Mouse (Mus musculus) kidney, postnatal 25 days (tissue): ENCODE measurements around the gene Shisa9.

Experiments
- DNase-seq, 2 experiments: peaks; one replicate each; pipeline ENCODE4 v3.0.0; 2021; ENCODE audit warnings: mixed read lengths in 2 of 2

Shisa9 gene

DNA sequence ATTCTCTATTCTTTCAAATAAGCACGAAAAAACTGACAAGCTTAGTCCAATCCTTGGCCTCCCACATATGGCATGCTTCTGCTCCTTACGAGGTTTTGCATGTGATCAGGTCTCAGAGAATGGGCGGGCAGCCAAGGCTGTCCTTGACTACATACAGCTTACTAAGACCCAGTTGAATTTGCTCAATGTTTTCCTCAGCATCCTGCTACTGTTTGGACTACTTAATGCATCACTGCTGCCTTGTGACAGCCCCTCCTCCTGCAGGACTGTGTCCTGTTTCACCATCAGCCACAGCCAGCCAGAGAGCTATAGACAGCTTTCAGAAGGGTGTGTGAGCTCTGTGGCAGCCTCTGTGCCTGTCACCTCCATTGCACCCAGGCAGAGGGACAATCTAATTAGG is 92.4 kb downstream of the Shisa9 start:
- DNase-seq = peak in 1 of 2 experiments; percentile 3

DNA sequence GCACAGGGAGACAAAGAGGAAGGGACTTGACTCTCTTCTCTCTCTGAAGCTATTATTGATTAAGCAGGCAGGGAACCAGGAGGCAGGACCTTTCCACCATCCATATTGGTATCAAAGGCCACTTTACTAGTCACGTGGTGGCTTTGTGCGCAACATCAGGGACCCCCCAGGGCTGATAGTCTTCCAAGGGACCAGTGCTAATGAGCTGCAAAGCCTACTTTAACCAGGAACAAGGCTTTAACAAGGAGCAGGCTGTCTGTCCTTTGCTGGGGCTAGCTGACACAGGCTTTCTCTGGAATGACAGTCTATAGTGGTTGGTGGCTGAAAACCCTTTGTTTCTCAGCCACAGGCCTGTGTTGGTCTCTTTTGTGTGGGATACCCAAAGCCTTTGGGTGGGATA is 92.8 kb downstream of the Shisa9 start:
- DNase-seq = no peak

DNA sequence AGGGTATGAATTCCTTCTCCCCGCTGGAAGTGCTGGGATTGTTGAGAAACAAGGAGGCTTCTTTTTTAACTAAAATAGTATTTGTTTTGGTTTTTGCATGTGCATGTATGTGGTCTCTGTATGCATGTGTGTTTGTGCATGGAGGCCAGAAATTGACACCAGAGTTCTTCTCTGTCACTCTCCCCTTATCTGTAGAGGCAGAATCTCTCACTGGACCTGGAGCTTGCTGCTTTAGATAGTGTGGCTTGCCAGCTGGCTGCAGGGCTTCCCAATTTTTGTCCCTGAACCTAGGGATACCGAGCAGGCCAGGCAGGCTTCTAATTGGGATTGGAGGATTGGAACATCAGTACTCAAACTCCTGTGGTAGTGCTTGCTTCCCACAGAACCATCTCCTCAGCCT is 99.2 kb downstream of the Shisa9 start:
- DNase-seq = no peak

DNA sequence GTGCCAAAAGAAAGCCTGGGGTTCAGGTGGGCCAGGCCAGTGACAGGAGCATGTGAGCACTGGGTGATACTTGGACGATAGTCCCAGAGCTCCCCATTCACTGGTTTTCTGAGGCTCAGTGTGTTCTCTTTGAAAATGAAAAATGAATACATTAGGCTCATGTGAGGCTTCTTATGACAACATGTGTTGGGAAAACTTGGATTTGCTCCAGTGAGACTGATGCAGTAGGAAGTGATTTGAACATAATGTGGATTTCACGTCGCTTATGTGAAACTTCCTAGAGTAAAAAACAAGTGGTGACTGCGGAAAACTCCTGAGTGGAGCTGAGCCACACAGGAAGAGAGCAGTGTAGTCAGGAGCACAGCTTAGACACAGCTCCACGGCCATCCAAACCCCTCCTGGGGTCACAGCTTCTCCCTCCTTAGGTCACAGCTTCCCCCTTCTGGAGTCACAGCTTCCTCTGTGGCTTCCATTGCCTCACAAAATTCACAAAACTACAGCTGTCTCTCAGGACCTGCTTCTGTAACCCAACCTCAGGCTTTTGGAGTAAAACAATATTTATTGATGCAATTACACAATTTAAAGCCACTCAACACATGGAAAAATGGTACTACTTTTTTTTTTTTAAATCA is 106.8 kb downstream of the Shisa9 start:
- DNase-seq = no peak

DNA sequence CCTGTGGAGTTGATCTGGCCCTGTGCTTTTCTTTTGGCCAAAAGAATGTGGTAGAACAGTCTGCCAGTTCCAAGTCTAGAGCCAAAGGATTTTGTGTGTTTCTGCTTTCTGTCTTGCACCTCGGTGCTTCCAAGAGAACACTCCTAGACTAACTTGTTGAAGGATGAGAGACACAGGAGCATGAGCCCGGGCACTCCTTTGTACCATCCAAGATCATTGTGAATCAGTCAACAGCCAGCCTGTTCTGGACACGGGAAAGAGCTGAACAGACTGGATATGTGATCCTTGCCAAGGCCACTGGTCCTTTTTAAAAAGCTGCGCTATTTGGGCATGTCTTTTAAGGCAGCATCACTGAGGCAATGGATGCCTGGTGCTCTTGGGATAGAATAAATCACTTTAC is 109.3 kb downstream of the Shisa9 start:
- no peak for DNase-seq

DNA sequence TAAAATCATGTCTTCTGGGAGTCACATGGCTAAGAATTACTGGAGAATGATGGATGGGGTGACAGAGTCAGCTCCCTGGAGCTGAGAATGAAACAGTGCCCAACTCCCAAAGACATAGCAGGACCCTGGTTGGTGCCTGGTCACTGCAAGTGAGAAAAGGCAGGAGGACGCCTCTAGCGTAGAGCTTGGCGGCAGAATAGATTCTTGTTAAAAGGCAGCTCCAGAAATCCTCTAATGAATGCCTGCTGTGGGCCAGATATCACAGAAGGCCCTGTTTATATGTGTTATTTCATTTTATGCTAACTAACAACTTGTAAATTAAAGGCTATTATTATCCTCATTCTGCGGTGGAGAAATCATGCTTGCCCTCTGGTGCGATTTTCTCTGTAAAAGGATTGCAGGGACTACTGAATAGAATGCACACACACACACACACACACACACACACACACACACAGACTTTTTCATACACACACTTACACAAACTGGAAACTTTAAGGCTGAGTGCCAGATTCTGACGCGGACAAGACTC is 110.9 kb downstream of the Shisa9 start:
- no peak for DNase-seq

DNA sequence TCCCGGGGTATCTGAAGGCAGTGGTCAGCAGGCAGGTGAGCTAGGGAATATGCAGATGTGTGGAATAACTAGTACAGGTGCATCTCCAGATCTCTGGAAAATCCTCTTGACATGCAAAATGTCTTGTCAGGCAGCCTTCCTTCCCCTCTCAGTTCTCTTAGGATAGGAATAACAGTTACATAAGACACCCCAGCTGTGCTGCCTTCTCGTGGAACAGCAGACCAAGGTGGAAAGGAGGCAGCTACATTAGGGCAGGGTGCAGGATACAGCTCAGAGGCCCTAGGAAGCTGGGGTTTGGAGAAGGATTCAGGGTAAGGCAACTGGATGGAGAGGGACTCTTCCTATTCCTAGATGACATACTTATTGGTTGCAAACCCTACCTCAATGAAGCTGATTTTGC is 111.5 kb downstream of the Shisa9 start:
- DNase-seq = no peak

DNA sequence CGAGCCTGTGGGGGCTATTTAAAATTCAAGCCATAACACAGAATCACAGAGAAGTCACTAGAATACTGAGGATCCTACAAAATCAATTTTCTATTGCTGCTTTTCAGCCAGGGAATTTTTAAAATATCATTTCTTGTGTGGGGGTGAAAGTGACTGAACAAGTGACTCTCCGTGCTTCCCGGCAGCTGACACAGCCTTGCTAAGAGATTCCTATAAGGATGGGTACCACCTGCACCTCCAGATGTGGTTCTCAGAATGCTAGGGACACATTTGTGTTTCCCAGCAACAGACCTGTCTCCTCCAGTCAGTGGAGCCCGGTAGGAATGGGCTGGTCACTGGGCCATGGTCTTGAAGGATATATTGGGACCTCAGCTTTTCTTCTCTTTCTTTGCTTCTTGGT is 124.5 kb downstream of the Shisa9 start:
- DNase-seq = no peak

DNA sequence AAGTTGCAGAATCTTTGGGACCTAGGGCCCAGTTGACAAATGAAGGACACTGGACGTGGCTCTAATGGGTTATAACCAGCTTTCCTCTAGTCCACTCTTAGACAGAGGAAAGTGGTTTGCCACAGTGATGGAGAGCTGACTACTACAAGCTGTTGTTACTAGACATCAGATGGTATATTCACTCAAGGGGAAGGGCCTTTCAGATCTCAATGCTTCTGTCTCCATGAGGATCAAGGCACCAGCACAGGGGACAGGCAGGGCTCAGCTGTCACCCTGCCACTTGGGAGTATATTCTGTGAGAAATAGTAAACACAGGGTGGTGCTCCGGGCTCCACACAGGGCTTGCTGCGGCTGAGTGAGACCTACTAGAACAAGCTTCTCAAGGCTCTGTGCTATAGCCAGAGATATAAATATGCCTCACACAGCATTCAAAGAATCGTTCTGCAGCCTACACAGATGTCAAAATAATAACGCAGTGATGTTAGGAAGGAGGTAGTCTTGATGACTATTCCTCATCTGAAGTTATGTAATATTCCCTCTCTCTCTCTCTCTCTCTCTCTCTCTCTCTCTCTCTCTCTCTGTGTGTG is 127.0 kb downstream of the Shisa9 start:
- no peak for DNase-seq

DNA sequence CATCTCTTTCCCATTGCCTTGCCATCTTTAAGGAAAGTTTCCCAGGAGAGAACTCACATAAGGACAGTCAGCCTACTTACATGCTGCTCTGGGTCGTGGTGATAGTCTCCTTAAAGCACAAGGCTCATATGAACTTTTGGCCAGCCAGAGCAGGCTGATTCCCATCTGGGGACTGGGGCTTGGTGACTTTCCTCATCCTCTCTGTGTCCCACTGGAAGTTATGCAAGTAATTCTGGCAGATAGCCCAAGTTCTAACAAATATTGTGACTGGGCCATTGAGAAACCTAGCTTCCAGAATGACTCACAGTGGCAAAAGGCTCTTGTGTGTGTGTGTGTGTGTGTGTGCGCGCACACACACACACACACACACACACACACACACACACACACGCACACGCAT is 130.5 kb downstream of the Shisa9 start:
- peak in 1 of 2 experiments; percentile 40 for DNase-seq

DNA sequence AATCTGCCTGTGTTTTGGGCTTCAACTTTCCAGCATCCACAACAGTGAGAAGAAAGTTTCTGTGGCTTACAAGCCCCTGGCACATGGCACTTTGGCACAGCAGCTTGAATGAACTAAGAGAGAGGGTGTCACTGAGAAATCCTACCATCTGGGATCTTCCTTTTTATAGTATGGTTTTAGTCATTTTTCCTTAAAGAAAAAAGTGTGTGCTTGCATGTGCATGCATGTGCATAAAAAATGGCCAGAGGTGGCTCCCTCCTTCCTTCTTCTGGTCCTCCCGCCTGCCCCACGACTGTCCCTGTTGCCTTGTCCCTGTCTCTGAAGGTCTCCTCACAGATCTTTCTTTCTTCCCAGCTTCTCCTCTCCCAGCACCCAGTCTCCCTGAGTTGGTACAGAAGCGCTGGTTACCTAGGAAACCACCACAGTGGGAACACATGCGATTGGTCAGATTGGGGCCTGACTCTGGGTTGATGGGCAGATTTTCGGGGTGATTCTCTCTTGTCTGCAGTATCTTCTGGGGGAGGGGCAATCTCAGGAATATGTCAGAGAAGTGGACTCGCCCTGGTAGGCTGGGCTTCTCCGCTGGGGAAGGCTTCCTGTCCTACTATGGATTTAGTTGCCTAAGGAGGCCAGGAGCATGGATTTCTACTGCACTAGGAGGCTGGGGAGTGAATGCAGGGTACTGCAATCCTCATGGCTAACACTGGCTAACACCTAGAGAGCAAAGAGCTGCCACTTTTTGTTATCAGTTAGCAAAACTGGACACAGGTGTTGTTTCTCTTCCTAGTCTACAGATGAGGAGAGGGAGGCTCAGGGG is 131.3 kb downstream of the Shisa9 start:
- no peak for DNase-seq

DNA sequence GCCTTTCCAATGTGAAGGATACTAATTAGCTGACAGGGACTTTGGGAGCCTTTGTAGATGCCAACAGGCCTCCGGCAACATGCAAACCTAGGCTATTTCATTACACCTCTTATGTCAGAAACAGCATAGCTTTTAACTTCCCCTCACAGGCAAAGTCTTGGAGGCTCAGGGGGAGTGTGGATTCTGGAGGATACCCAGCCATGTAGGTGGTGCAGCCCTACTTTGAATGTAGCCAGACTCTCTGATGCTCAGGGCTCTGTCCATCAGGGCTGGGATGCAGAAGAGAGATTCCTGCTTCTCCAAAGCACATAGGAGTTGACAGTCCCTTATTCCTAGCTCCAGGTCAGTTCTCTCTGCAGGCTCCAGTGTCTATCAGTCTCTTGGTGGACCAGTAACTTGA is 133.0 kb downstream of the Shisa9 start:
- no peak for DNase-seq

DNA sequence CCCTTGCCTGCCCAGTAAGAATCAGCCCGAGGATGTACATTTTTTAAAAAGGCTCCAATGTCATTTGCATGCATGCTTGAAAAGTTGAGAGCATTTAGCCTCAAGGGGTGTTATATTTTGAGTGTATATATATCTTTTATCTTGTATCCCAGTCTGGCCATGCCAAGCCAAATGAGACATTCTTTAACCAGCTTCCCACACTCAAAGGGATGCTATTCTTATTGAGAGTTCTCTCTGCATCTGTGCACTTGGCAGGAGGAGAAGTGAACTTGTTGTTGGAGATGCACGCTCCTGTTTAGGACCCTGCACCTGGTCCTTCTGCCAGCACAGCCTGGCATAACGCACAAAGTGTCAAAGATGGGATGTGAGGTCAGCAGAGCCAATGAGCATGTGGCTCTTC is 135.6 kb downstream of the Shisa9 start:
- no peak for DNase-seq

DNA sequence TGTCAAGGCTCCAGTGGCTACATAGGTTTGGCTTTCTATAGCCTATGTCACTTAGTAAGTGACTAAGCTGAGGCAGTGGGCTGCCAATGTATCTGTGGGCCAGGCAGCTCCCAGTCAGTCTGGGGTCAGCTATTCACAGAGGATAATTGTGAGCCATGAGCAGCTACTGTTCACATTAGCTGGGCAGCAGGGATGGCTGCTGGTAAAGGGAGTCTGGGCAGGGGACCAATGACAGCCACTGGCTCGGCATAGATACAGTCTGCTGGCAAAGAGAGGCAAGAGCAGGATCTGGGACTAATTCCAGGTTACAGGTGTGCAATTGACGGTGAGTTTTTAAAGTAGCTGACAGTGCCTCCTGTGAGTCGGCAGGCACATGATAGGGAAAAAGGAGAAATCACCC is 145.9 kb downstream of the Shisa9 start:
- DNase-seq = no peak

DNA sequence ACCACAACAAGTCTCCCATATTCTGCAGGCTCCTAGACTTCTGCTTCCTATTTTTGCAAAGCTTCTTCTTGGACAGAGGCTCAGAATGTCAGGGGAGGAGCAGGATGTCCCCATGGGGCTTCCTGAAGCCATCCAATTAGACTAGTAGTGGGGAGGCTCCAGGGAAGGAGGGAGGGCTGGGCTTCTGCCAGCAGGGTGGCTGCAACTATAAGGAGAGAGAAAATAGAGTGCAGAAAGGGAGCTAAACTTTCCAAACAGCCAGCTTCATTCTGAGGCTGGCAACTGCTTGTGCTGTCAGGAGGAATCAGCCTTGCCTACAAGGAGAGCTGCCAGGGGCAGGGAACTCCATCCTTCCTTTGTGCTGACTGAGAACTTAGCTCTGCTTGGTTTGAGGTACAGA is 162.8 kb downstream of the Shisa9 start:
- DNase-seq = peak; percentile 4 to 35

DNA sequence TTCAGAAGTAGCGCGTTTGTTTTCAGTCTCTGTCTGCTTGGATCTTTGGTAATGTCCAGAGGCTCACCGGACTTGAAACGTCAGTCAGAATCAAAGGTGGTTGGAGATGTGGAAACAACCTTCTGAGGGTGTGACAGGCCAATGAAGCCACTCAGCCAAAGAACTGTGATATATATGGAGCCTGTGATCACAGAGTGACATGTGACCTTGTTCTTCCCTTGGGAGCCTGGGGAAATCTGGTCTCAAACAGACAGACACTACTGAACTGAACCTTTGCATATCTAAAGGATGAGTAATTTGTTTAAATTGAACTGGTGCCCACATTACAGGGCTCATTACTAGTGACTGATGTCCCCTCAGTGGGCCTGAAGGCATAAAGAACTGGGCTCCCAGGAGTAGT is 168.1 kb downstream of the Shisa9 start:
- DNase-seq = no peak

DNA sequence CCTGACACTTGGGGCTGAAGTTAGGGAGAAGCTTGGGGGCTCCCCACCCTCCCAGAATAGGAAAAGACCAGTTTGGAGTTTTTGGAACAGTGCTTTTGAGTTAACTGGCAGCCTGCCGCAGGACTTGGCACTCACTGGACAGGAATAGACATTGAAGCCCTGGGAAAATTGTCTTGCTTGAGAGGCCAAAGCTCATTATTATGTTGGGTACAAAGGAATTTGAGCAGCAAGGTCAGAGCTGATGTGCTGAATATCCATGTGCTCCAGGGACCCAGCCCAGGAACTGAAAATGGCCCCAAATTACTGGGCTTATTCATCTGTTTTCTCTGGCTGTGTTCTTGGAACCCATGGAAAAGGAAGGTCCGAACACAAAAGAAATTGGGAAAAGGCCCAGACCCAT is 170.6 kb downstream of the Shisa9 start:
- DNase-seq = no peak

DNA sequence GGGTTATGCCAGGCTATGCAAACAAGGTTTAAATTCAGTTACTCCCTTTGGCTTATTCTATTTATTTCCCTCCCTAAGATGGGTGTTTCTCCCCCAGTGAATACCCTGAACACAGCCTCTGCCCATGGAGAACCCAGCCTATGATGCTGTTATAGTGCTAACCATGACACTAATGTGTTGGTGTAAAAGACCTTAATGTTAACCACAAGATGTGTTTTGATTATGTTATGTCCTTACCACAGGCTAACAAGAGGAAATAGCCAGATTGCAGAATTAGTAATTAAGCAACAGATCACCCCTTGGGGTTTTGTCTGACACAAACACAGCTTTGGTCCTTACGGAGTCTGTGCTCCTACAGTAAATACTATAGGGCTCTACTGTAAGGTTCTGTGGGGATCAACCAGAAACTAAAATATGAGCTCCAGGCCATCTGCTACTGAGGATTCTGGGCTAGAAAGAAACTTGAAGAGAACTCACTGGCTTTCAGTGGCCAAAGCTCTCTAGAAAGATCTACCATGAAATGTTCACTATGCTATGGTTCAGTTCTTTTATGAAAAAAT is 189.6 kb downstream of the Shisa9 start:
- DNase-seq = no peak

DNA sequence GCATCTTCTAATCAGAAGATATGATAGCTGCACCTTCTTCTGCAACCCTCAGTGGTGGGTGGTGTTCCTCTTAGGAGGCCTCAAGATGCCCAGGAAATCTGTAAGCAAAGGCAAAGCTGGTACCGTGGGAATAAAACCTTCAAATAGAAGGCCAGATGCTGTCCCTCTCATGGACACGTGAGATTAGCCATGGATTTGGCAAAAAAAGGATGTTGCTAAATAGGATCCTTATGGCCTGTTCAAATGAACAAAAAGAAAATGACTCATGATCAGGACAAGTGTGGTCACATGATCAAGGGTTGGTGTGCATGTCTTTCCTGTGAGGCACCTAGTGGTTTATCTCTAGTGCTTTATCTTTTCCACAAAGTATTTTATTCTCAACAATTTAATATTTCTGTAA is 194.1 kb downstream of the Shisa9 start:
- no peak for DNase-seq

DNA sequence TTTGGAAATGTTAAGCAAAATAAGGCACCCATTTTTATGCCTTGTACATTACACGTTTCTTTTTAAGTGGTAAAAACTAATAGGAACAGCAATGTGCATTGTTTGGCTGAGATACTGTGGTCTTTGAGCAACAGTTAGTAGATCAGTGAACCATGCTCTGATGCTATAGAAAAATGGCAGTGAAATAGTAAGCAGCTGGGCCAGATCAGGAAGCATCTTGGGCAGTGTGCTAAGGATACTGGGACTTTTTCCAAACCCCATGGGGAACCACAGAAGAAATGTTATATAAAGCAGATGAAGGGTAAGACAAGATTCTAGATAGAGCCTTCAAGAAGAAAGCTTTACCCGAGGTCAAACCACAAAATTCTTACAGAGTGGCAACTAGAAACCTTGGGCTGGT is 205.8 kb downstream of the Shisa9 start:
- no peak for DNase-seq

DNA sequence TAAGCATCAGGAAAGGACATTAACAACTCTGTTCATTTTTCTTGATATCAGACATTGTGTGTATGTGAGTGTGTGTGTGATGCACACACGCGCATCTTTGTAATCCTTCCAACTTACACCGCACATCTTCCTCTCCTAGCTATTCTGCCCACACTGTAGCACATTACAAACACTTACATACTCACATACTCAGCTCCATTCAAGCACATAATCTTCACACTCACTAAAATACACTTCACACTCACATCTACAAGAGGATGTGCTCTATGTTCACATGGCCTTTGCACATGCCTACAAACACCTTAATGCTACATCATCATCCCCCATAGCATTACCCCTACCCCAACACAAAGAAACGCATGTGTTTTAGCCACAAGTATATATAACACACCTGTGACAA is 212.9 kb downstream of the Shisa9 start:
- no peak for DNase-seq

DNA sequence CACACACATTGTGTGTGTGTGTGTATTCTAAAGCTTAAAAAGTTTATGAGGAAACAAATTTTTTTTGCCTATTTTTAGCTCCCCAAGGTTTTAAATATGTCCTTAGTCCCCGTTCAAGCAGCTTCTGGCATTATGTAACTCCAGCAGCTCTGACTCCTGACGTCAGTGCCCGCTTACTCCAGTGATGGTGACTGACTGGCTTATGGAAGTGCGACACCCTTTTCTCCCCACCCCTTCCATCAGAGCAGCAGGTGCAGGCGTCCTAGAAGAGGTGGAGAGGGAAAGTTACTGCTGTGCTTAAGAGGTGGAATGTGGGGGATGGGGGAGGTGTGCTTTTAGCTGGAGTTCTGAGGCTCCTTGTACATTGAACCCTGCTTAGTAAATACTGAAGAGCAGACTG is 213.7 kb downstream of the Shisa9 start:
- DNase-seq = peak; percentile 4 to 57

DNA sequence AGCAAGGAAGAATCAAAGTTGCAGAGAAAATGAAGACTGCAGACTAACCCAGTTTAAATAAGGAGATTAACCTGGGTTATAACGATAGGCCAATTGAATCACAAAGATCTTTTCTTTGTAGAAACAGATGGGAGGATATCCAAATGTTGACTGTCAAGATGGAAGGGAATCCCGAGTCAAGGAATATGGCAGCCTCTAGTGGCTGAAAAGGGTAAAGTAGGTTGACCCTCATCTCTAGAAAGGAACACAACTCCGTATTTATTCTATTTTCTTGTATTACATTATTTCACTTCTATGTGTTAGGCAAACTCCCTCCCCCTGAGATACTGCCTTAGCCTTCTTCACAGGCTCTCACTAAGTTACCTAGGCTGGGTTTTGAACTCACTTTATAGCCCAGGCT is 217.3 kb downstream of the Shisa9 start:
- peak in 1 of 2 experiments; percentile 38 for DNase-seq

DNA sequence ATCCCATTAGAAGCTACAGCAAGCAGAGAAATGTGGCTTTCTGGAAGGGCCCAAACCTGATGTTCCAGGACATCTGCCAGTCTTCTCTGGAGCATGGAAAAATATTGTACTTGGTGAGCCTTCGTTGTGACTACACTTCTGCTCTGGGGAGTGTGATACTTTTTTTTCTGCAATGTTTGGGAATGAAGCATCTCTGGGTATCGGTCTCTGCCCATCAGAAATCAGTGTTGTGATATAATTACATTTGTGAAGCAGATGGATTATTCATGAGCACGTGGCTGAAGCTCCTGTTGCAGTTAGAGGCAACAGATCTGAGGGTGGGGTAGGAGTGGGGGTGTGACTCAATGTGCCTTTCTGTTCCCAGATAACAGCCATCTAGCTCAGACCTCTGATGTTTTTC is 218.2 kb downstream of the Shisa9 start:
- DNase-seq = no peak
